Mouse (Mus musculus): ENCODE data around the gene Tob2. TPM values are rescaled to one million over a fixed set of nuclear protein-coding genes. Genes with fewer than 3 reads are reported as not detected.

Gene Tob2
- total RNA-seq, 2 experiments from 2014 or later = 151 to 205 TPM

DNA sequence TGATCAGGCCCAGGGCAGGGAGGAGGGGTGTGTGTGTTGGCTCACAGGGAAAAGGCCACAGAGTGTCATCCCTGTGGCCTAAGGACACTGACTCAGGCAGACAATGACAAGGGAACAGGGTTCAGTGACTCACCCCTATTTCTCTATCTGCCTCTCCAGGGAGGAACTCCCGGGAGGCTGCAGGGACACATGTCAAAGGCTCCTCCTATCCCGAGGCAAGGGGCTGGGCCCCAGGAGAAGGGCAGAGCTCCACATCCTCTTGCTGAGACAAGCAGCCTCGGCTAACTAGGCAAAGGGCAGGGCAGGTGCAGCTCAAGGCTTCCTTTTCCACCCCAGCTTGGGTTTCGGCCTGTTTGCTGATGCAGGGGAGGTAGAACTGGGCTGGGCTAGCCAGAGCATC is 12.9 kb downstream of the Tob2 start:
- TF ChIP-seq CTCF (IDR thresholded peaks at IDR 0.05) = no peak
- intact Hi-C loops (cut with DNase I) = no loop called here
- Histone ChIP-seq H3K4me3 (peak overlapping the region; percentile 9; the same call in 1 of the 2 replicates), H3K27ac (peak overlapping the region; percentile 100)
- DNase-seq = peak; percentile 92

DNA sequence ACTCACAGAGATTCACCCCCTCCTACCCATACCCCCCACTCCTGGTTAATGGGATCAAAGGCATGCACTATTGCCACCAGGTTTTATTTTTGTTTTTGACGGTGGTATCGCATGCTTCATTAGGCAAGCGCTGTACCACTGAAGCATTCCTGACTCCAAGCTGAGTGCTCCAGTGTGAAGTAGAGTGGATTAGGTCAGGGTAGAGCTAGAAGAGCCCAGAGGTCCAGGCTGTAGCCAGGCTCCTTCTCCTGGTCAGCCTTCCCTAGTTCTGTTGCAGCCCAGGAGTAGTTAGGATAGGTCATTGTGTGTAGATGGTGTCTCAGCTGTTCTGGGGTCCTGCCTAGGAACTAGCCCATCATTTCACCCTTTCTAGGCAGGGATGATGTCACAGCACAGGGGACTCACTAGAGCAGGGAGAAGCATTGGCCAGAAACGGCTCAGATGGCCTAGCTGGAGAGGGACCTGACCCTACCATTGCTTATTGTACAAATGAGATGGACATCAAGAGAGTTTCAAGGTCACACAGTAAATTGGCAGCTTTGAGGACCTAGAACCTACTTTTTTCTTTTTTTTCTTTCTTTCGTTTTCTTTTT is 13.5 kb downstream of the Tob2 start:
- Histone ChIP-seq H3K27ac (peak overlapping the region; percentile 100), H3K4me3 (no peak overlapping the region; the same call in 1 of the 2 replicates)
- intact Hi-C loops (cut with DNase I) = no loop called here
- peak; percentile 26 for DNase-seq
- TF ChIP-seq CTCF (IDR thresholded peaks at IDR 0.05) = no peak

DNA sequence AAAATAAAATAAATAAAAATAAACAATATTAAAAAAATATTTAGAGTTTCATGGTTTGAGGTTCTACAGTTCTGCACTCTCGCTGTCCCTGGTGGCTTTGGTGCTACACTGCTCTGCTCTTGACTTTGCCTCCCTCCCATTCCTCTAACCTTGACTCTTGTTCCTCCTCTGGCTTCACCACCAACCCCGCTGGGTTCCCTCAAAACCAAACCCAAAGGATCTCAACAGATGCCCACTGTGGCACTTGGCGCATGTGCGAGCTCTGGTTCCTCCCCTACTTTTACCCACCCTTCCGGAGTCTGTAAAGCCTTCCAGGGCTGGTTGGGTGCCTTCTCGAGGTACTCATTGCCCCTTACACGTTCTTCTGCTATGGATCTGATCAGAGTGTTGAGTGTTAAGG is 16.3 kb downstream of the Tob2 start:
- H3K27ac ChIP-seq = peak overlapping the region; percentile 96

DNA sequence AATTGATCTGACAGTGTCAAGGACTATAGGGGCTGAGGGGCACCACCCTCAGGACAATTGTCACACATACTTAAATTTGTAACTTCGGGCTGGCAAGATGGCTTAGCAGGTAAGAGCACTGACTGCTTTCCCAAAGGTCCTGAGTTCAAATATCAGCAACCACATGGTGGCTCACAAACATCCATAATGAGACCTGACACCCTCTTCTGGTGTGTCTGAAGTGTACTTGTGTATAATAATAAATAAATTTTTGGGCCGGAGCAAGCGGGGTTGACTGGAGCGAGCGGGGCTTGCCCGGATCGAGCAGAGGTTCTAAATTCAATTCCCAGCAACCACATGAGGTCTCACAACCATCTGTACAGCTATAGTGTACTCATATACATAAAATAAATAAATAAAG is 18.3 kb downstream of the Tob2 start:
- H3K4me3 ChIP-seq = no peak overlapping the region
- DNase-seq = no peak
- TF ChIP-seq CTCF (IDR thresholded peaks at IDR 0.05) = no peak
- intact Hi-C loops (cut with DNase I) = no loop called here
- H3K27ac ChIP-seq = peak overlapping the region; percentile 96

More for the DNA sequence above, 16.3 kb downstream of the Tob2 start:
- TF ChIP-seq CTCF (IDR thresholded peaks at IDR 0.05) = no peak
- H3K4me3 ChIP-seq = no peak overlapping the region
- peak; percentile 16 for DNase-seq
- intact Hi-C loops (cut with DNase I) = no loop called here

DNA sequence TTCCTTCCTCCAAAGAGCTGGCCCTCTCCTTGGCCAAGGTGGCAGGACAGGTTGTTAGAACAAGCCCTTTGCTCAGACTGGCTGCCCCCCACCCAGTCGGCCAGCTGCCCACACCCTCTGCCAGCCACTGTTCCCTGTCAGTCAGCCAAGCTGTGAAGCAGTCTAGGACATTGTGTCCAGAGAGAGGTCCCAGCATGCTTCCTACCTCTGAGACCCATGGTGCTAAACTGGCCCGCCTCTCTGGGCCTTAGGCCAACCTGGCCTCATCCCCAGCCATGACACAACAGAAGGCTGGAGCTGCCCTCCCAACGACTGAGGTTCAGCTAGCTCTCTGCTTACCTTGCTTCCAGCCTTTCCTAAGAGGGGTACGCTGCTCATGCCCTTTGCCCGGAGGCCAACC is 19.0 kb downstream of the Tob2 start:
- Histone ChIP-seq H3K27ac (peak overlapping the region; percentile 96), H3K4me3 (peak overlapping the region; percentile 56)
- intact Hi-C loops (cut with DNase I) = no loop called here
- TF ChIP-seq CTCF (IDR thresholded peaks at IDR 0.05) = no peak
- DNase-seq = peak; percentile 97

DNA sequence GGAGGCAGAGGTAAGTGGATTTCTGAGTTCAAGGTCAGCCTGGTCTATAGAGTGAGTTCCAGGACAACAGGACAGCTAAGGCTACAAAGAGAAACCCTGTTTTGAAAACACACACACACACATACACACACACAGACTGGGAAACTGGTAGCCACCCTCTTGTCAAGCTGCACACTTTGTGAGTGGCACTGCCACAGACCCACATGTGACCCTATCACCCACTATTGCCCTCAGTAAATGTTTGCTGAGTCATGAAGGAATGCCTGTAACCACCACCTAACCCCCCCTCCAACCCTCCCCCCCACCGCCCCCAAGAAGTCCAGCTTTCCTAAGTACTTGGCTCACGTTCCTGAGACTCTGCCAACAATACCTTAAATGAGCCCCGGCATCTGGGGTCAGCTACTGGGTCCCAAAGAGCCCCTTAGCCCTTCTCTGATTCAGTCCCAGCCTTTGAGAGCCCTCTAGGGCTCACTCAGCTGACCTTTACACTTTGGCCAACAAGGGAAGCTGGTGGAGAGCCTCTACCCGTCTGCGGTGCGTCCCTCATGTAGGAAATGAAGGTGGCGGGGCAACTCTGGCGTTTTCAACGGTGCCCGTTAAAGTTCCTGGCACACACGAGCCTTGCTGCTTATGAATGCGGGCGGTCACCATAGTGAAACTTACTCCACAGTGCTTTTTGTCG is 19.9 kb downstream of the Tob2 start:
- H3K4me3 ChIP-seq = peak overlapping the region; percentile 56
- no peak; the same call in 1 of the 2 replicates for TF ChIP-seq CTCF (IDR thresholded peaks at IDR 0.05)
- DNase-seq = peak; percentile 72
- intact Hi-C loops (cut with DNase I) = no loop called here
- peak overlapping the region; percentile 96 for H3K27ac ChIP-seq

DNA sequence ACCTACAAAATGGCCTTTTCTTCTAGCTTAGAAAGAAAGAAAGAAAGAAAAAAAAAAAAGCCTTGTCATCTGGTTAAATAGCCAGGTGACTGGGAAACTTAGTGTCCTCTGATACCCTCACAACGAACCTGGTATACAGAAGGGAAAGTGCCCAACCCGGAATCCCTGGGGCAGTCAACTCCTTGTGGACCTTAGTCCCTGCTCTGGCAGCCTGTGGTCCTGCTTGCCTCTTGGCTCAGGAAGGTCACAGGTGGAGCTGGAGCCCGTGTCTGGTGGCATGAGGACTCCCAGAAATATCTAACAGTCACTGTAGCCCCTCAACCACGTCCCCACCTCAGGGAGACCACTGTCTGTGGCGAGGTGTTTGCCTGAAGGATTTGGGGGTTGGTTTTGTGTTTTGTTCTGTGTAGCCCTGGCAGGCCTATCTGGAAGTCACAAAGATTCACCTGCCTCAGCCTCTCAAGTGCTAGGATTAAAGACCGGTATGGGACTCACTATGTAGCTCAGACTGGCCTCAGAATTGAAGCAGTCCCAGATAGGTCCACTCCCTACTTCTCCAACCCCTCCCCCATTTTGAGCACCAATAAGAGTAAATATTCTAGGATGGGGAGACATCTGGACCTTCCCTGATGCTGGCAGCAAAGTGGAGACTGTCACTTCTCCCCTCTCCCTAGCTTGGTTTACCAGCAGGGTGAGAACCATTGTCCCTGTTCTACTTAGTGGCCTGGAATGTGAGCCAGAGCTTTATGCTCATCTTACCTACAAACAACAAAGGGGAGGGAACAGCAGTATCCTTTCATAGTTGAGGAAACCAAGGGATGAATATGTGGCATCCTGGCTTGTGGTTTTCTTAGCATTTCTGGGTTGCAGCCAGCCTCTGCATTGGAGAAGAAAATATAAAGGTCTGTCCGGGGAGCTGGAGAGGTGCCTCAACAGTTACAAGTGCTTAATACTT is 21.4 kb downstream of the Tob2 start:
- peak overlapping the region; percentile 70 for H3K4me3 ChIP-seq
- peak; percentile 61 for DNase-seq
- peak overlapping the region; percentile 96 for H3K27ac ChIP-seq
- intact Hi-C loops (cut with DNase I) = loop anchor here (1.0 kb wide), 1 partner anchor 22 kb away; no protein-coding TSS in a partner anchor
- no peak for TF ChIP-seq CTCF (IDR thresholded peaks at IDR 0.05)

DNA sequence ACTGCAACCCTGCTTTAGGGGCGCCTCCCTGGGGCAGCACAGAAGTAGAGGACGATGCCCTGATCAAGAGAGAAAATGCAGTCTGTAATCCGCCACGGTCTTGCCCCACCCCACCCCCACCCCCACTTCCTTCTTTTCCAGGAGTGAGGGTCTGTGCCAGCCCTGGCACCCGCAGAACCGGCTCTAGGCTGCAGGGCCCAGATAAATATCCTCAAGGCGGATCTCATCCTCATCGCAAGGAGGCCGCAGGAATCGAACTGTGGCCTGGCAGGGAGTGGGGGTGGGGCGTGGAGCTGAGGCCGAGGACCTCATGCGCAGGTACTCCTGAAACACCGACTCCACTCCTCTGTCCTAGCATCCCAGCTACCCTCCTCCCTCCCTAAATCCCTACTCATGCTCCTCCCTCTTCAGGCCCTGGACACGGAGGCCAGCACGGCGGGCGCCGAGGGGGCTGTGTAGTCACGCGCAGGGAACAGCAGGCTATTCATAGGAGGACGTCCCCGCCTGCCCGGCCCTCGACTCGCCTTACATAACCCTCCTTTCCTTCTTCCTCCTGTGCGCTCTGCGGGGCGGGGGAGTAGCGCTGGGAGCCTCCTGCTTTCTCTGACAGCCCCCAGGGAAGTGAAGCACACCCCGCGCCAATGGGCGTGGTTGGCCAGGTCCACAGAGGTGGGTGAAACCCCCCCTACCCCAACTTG is 22.3 kb downstream of the Tob2 start:
- H3K27ac ChIP-seq = peak overlapping the region; percentile 96
- DNase-seq = peak; percentile 96
- TF ChIP-seq CTCF (IDR thresholded peaks at IDR 0.05) = no peak
- peak overlapping the region; percentile 70 for H3K4me3 ChIP-seq
- intact Hi-C loops (cut with DNase I) = loop anchor here (1.0 kb wide), 1 partner anchor 23 kb away; no protein-coding TSS in a partner anchor

DNA sequence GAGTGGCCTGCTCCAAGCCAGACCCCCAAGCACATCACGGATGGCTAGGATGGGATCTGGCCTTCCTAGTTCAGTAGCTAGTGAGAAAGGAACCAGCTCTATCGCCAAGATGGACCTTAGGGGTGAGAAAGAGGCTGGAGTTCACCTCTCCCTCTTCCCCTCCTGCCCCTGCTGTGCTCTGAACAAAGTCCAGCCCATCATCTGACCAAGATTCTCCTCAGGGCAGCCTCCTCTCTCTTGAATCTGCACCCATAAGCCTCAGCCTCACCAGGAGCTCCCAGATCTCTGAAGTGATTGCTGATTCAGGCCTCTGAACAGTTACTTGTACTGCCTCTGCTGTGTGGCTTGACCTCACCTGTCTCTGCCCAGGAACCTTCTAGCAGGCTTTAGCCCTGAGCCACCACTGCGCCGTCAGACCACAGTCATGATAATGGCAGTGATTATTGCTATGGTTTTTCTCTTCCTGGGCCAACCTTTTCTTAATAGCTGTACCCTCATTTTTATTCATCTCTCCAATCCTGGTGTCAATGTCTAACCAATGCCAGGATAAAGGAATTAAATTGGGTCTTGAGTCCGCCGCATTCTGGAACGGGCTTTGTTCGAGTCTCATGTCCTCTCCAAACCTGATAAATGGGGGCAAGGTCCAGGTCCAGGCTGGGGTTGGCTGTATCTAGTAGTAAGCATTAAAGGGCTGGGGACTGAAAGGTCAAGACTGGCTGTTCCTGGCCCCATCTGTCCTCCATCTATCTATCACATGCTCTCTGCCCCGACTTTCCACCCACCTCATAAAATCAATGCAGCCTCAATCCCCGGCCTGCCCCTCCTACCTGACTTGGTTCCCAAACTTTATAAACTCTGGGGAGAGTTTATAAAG is 23.4 kb downstream of the Tob2 start:
- peak; percentile 74 for DNase-seq
- Histone ChIP-seq H3K4me3 (peak overlapping the region; percentile 70), H3K27ac (peak overlapping the region; percentile 96)
- no peak for TF ChIP-seq CTCF (IDR thresholded peaks at IDR 0.05)
- intact Hi-C loops (cut with DNase I) = no loop called here

DNA sequence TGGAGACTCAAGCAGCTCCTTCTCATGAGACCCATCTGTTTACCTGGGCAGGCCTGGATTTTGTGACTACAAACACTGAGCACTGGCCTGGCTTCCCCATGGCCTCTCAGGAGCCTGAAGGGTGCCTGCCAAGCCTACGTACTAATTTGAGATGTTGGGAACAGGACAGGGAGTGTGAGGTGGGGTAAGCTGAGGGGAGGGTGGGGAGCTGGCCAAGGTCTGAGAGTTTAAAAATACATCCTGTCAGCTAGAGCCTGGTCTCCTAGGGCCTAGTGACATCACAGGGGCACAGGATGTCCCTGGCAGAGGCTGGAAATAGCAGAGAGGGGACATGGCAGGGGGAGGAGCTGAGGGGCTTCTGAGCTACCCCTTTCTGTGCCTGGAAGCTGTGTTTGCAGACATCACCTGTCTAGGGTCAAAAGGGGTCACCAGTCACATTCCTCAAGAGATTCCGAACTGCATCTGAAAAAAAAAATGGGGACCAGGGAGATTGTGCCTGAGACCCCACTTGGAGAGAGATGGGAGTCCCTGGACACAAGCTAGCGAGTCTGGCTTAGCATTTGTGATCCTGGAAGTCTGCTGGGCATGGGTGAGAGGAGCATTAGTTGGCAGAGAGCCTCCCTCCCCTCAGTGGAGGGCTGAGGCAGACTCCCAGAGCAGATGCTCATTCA is 24.3 kb downstream of the Tob2 start:
- intact Hi-C loops (cut with DNase I) = loop anchor here (5.0 kb wide), 1 partner anchor 38 kb away; the partner anchor contains the start of genes Aco2 and Phf5a
- peak; percentile 91 for DNase-seq
- peak overlapping the region; percentile 62 for H3K4me3 ChIP-seq
- peak overlapping the region; percentile 96 for H3K27ac ChIP-seq
- no peak for TF ChIP-seq CTCF (IDR thresholded peaks at IDR 0.05)

All from gastrocnemius, adult 2 months (tissue).